In the genomic region with DNA sequence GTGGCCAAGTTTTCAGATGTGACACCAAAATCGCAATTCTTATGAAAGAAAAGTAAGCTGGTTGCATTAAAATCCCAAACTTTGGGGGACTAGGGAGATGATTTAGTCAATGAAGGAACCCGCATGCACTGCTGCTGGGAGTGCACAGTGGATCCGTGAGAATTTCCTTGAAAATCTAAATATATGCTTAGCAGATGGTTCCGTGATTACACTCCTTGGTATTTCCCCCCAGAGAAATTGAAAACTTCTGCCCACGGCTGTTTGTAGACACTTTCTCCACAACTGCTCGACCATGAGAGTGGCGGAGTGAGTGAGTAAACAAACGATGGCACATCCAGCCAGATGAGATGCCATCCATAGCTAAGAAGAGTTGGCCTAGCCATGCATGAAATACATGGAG, we compare ENCODE assay signal across 26 mouse cellular contexts.
DNase-seq lines count a peak whose midpoint lies in the region; ATAC-seq and TF ChIP-seq lines count a peak whose summit lies in the region.
"Had no signal": no experiment of that assay in that cellular context is flagged by ENCODE, and none has a peak within 500 bp of the region (broad histone marks: within the 10 kb centered on the region; RNA-seq: fewer than 3 reads in every experiment).

No protein-coding gene starts in this region.

- H3K4me1 ChIP-seq in heart, embryonic 14.5 days (ENCODE audit: control insufficient read depth in 2 of 2, insufficient read depth in 2 of 2, low read length in 2 of 2), result peaks cover 27 to 62% of the 10 kb centered on the region in 2 experiments
- H3K4me1 ChIP-seq in heart, postnatal 0 days (ENCODE audit: control insufficient read depth, insufficient read depth), result peaks cover 44% of the 10 kb centered on the region
- peaks cover 61% of the 10 kb centered on the region for H3K4me1 ChIP-seq in heart, embryonic 10.5 days
- H3K4me1 ChIP-seq in embryonic facial prominence, embryonic 15.5 days, result peaks cover 34% of the 10 kb centered on the region

- no peaks in the 10 kb centered on the region for H3K9me3 ChIP-seq in heart, embryonic 14.5 days (ENCODE audit: control insufficient read depth, low read length)
- no peaks in the 10 kb centered on the region for H3K9me3 ChIP-seq in heart, postnatal 0 days (replicated peaks; ENCODE audit: control insufficient read depth, low read length)
- H3K9me3 ChIP-seq in heart, embryonic 10.5 days, result no peaks in the 10 kb centered on the region
- H3K9me3 ChIP-seq in embryonic facial prominence, embryonic 15.5 days (replicated peaks), result no peaks in the 10 kb centered on the region
- H3K9me3 ChIP-seq: embryonic facial prominence, embryonic 13.5 days; G1E had no signal

- TF ChIP-seq CTCF in heart, postnatal 0 days (IDR thresholded peaks at IDR 0.05; ENCODE audit: low read depth), result no peak

- no peak overlapping the region for H3K4me3 ChIP-seq in heart, embryonic 14.5 days (ENCODE audit: control insufficient read depth in 1 of 2, insufficient read depth in 1 of 2, low read depth in 1 of 2, low read length in 2 of 2)
- no peak overlapping the region for H3K4me3 ChIP-seq in heart, postnatal 0 days (ENCODE audit: low read depth, low read length)
- no peak overlapping the region for H3K4me3 ChIP-seq in heart, embryonic 10.5 days
- H3K4me3 ChIP-seq in embryonic facial prominence, embryonic 15.5 days (replicated peaks), result no peak overlapping the region
- H3K4me3 ChIP-seq: embryonic facial prominence, embryonic 13.5 days had no signal

- H3K4me2 ChIP-seq in heart, embryonic 14.5 days (ENCODE audit: low read length), result no peak overlapping the region
- H3K4me2 ChIP-seq in heart, postnatal 0 days (ENCODE audit: low read depth, low read length), result no peak overlapping the region
- H3K4me2 ChIP-seq in embryonic facial prominence, embryonic 15.5 days (replicated peaks), result no peak overlapping the region
- H3K4me2 ChIP-seq: embryonic facial prominence, embryonic 13.5 days; hindbrain, embryonic 14.5 days had no signal

- no peak for TF ChIP-seq EP300 in heart, postnatal 0 days (IDR thresholded peaks at IDR 0.05; ENCODE audit: low read depth)

- no peaks in the 10 kb centered on the region for H3K27me3 ChIP-seq in heart, embryonic 14.5 days (ENCODE audit: control insufficient read depth, insufficient read depth, low read length)
- H3K27me3 ChIP-seq in heart, postnatal 0 days (ENCODE audit: control insufficient read depth, insufficient read depth, low read length), result no peaks in the 10 kb centered on the region
- H3K27me3 ChIP-seq in heart, embryonic 10.5 days (ENCODE audit: insufficient read depth, poor library complexity, severe bottlenecking), result no peaks in the 10 kb centered on the region
- H3K27me3 ChIP-seq in embryonic facial prominence, embryonic 15.5 days, result no peaks in the 10 kb centered on the region
- H3K27me3 ChIP-seq: CH12.LX; embryonic facial prominence, embryonic 13.5 days; Patski had no signal

- no peaks in the 10 kb centered on the region for H3K36me3 ChIP-seq in heart, embryonic 14.5 days (ENCODE audit: control insufficient read depth, insufficient read depth, low read length)
- H3K36me3 ChIP-seq in heart, postnatal 0 days (replicated peaks; ENCODE audit: control insufficient read depth, insufficient read depth, low read length), result no peaks in the 10 kb centered on the region
- H3K36me3 ChIP-seq in heart, embryonic 10.5 days, result no peaks in the 10 kb centered on the region
- no peaks in the 10 kb centered on the region for H3K36me3 ChIP-seq in embryonic facial prominence, embryonic 15.5 days
- H3K36me3 ChIP-seq: embryonic facial prominence, embryonic 13.5 days; G1E had no signal

- WGBS in heart, embryonic 14.5 days, result 77% methylated on average over 8 of the region's 8 CpGs
- 74% methylated on average over 8 of the region's 8 CpGs for WGBS in heart, postnatal 0 days
- 79% methylated on average over 8 of the region's 8 CpGs for WGBS in heart, embryonic 10.5 days
- WGBS in embryonic facial prominence, embryonic 15.5 days, result 38% methylated on average over 8 of the region's 8 CpGs

- ATAC-seq in frontal cortex, adult (ENCODE audit: low TSS enrichment), result peak; percentile 66
- ATAC-seq in heart, embryonic 14.5 days (ENCODE audit: insufficient number of reproducible peaks, insufficient read depth, low FRiP score, low read depth), result no peak
- no peak for ATAC-seq in heart, postnatal 0 days (ENCODE audit: insufficient read depth, low read depth)
- ATAC-seq in embryonic facial prominence, embryonic 15.5 days (ENCODE audit: insufficient number of reproducible peaks, low FRiP score, low TSS enrichment, low read depth), result no peak

- intact Hi-C loops in heart, postnatal 10 days (cut with DNase I), result no loop called here

- no peak for DNase-seq in frontal cortex, postnatal 25 days (ENCODE audit: low spot score in 2 of 2)
- DNase-seq in heart, postnatal 10 days, result no peak
- DNase-seq in heart, postnatal 0 days (ENCODE audit: low spot score), result no peak
- DNase-seq in heart, embryonic 10.5 days (ENCODE audit: low spot score), result no peak
- DNase-seq in ovary, postnatal 10 days (ENCODE audit: low spot score), result no peak
- DNase-seq: adrenal gland, postnatal 10 days; adrenal gland, postnatal 36 days; B cell, adult 2 months; cerebellum, adult 11 months; cerebellum, adult 2 months; cerebellum, postnatal 25 days; gastrocnemius, postnatal 10 days; gastrocnemius, postnatal 36 days; heart, postnatal 4 days; kidney, adult 18-20 months; kidney, adult 9 months had no signal

- 0 out of 2 replicates have a peak overlapping the region, but pooled peaks have one; percentile 62 for H3K9ac ChIP-seq in heart, embryonic 14.5 days (ENCODE audit: low read length)
- no peak overlapping the region for H3K9ac ChIP-seq in heart, postnatal 0 days (replicated peaks; ENCODE audit: low read depth, low read length)
- H3K9ac ChIP-seq in embryonic facial prominence, embryonic 15.5 days, result no peak overlapping the region
- H3K9ac ChIP-seq: embryonic facial prominence, embryonic 13.5 days; forebrain, postnatal 0 days; hindbrain, embryonic 14.5 days had no signal

- peak overlapping the region; percentile 79 to 96 for H3K27ac ChIP-seq in heart, embryonic 14.5 days (replicated peaks in 1 of 2; ENCODE audit: control insufficient read depth in 1 of 2, insufficient read depth in 1 of 2, low read depth in 2 of 2, low read length in 2 of 2)
- peak overlapping the region; percentile 43 for H3K27ac ChIP-seq in heart, postnatal 0 days (ENCODE audit: low read depth)
- H3K27ac ChIP-seq in heart, embryonic 10.5 days, result no peak overlapping the region; the same call in 1 of the 2 replicates
- 0 out of 2 replicates have a peak overlapping the region, but pooled peaks have one; percentile 53 for H3K27ac ChIP-seq in embryonic facial prominence, embryonic 15.5 days (replicated peaks)
- H3K27ac ChIP-seq: hindbrain, embryonic 14.5 days; hindbrain, postnatal 0 days had no signal
